Mouse (Mus musculus) forebrain, embryonic 16.5 days (tissue): ENCODE data around the gene Slc34a1. TPM values are rescaled to one million over a fixed set of nuclear protein-coding genes. Genes with fewer than 3 reads are reported as not detected.

ENCODE experiments used
- ATAC-seq: fragments of 200-750 bp; cut with Nextera tagmentation; 2 replicates; pipeline ENCODE4 v1.8.0; 2017; ENCODE audit warnings: mild to moderate bottlenecking, moderate library complexity
- H3K27ac ChIP-seq: fragments of 300-500 bp; sonication (generic); 2 replicates; pipeline ENCODE4 v1.5.1; 2014; ENCODE audit warnings: low read length, control low read depth
- H3K27me3 ChIP-seq: fragments of 300-500 bp; sonication (generic); replicated peaks from 2 replicates; pipeline ENCODE4 v1.6.1; 2014; ENCODE audit warnings: low read length; ENCODE audit not compliant: control insufficient read depth, insufficient read depth
- H3K36me3 ChIP-seq: fragments of 300-500 bp; sonication (generic); 2 replicates; pipeline ENCODE4 v1.6.1; 2014; ENCODE audit not compliant: control insufficient read depth, insufficient read depth
- H3K4me1 ChIP-seq: fragments of 300-500 bp; sonication (generic); replicated peaks from 2 replicates; pipeline ENCODE4 v1.6.1; 2014; ENCODE audit warnings: low read length; ENCODE audit not compliant: control insufficient read depth, insufficient read depth
- H3K4me2 ChIP-seq: fragments of 300-500 bp; sonication (generic); 2 replicates; pipeline ENCODE4 v1.6.1; 2014; ENCODE audit warnings: mild to moderate bottlenecking, low read length, control low read depth
- H3K4me3 ChIP-seq: fragments of 300-500 bp; sonication (generic); replicated peaks from 2 replicates; pipeline ENCODE4 v1.5.1; 2014; ENCODE audit warnings: mild to moderate bottlenecking, low read length, control low read depth
- H3K9ac ChIP-seq: fragments of 300-500 bp; sonication (generic); replicated peaks from 2 replicates; pipeline ENCODE4 v1.6.1; 2014; ENCODE audit warnings: low read depth, low read length, control low read depth
- H3K9me3 ChIP-seq: fragments of 300-500 bp; sonication (generic); 2 replicates; pipeline ENCODE4 v1.6.1; 2016; ENCODE audit warnings: low read length; ENCODE audit not compliant: control insufficient read depth
- WGBS: fragments of 180-500 bp; shearing (Covaris S2); extraction: QIAGEN DNeasy Blood & Tissue Kit; methylation state at CpG from one replicate; pipeline ENCODE4 v1.1.7; 2014; 5-methylcytosine and 5-hydroxymethylcytosine counted together
- microRNA-seq: library from miRNA; unstranded; fragments of <30 nt; microRNA quantifications from one replicate; pipeline ENCODE4, GENCODE M21; 2017
- polyA plus RNA-seq: library from polyadenylated mRNA; unstranded; fragments of >200 nt; fragmentation: Nextera tagmentation; extraction: Ambion mirVana; gene quantifications from 2 replicates; pipeline ENCODE4 v1.2.1, GENCODE M21; 2015

Slc34a1 gene
- polyA plus RNA-seq, 1 experiment from 2014 or later: not detected

DNA sequence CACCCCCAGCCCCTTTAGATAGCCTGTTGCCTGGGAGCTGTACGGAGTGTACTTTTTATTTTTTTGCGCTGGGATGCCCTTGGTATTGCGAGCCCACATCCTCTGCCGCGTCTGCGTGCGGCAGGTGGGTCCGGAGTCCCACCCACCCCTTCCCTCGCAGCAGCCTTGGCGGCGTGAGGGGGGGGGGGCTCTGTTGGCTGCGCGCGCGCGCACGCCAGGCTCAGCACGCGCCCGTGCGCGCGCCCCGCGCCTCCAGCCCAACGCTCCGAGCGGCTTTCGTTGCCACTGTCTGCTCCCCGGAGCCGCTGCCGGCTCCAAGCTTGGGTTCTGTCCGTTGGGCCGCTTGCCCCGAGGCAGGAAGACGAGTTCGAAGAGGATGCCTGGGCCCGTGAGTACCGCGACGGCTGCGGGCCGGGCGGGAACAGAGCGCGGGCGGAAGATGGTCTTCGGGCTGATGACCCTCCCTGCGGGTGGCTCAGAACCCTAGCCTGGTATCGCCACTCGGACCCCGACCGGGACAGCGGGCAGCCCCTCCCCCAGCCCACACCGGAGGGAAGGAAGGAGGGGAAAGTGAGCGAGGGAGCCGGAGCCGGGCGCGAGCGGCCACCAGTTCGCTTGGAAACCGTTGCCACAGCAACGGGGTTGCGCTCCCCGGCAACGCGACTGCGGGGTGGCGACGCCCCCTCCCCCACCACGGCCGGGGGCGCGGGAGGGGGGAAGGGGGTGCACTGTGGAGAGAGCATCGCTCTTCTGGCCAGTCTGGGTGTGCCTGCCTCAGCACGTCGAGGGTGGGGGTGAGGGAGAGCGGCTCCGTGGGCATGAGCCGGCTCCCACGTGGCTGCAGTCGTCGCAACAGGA is 66.3 kb downstream of the Slc34a1 start, which contains the start of gene Prr7:
Gene Prr7 (plus strand): TSS at position 241 of the 858 bp plus-strand sequence.
- Histone ChIP-seq H3K9me3 (no peaks in the 10 kb centered on the region), H3K27me3 (no peaks in the 10 kb centered on the region), H3K4me2 (peak within 1 kb of the TSS; percentile 77), H3K9ac (peak within 1 kb of the TSS; percentile 90), H3K36me3 (peaks cover 9% of the 10 kb centered on the region), H3K4me3 (peak within 1 kb of the TSS; percentile 85), H3K27ac (peak within 1 kb of the TSS; percentile 96), H3K4me1 (peaks cover 45% of the 10 kb centered on the region)
- WGBS: under 1% methylated on average over 78 of the region's 84 CpGs
- peak; percentile 75 for ATAC-seq

GRCm38 (mm10) chr13:55465184-55465583 is 67.2 kb downstream of the Slc34a1 start:
- Histone ChIP-seq H3K27ac (peak overlapping the region; percentile 96), H3K9me3 (no peaks in the 10 kb centered on the region), H3K36me3 (no peaks in the 10 kb centered on the region; the same call in 1 of the 2 replicates), H3K27me3 (no peaks in the 10 kb centered on the region), H3K4me3 (peak overlapping the region; percentile 85), H3K4me1 (peaks cover 54% of the 10 kb centered on the region), H3K9ac (peak overlapping the region; percentile 90), H3K4me2 (peak overlapping the region; percentile 77)
- ATAC-seq: peak; percentile 4; the same call in 1 of the 2 replicates
- 7% methylated on average over 3 of the region's 3 CpGs for WGBS

Small RNA genes within 50 kb of the gene (microRNA-seq; reads per million reads assigned to microRNA genes)
- not detected for gene Mir6943

Other genes starting within 250 kb of the Slc34a1 start
- gene Fgfr4, start 245.5 kb upstream of the Slc34a1 start, polyA plus RNA-seq: 0.67 and 1.4 TPM in 2 replicates
- gene Nsd1, start 188.4 kb upstream of the Slc34a1 start, polyA plus RNA-seq: 52.4 and 53.1 TPM in 2 replicates
- 288 and 303 TPM in 2 replicates for gene Prelid1, start 77.7 kb upstream of the Slc34a1 start, polyA plus RNA-seq
- 104 and 109 TPM in 2 replicates for gene Rab24, start 76.2 kb upstream of the Slc34a1 start, polyA plus RNA-seq
- gene Mxd3, start 68.4 kb upstream of the Slc34a1 start, polyA plus RNA-seq: 22.1 and 23.9 TPM in 2 replicates
- 56.3 and 59.7 TPM in 2 replicates for gene Lman2, start 35.4 kb upstream of the Slc34a1 start, polyA plus RNA-seq
- 0.71 and 1.4 TPM in 2 replicates for gene Rgs14, start 28.5 kb upstream of the Slc34a1 start, polyA plus RNA-seq
- gene Pfn3, start 17.0 kb downstream of the Slc34a1 start, polyA plus RNA-seq: 0.43 and 0.84 TPM in 2 replicates
- gene F12, start 28.6 kb downstream of the Slc34a1 start, polyA plus RNA-seq: not detected in 2 replicates
- 39.4 and 40.1 TPM in 2 replicates for gene Grk6, start 46.9 kb downstream of the Slc34a1 start, polyA plus RNA-seq
- 4.1 and 4.3 TPM in 2 replicates for gene Prr7, start 66.1 kb downstream of the Slc34a1 start, polyA plus RNA-seq
- gene Dbn1, start 89.9 kb downstream of the Slc34a1 start, polyA plus RNA-seq: 792 and 816 TPM in 2 replicates
- 132 and 147 TPM in 2 replicates for gene Pdlim7, start 115.5 kb downstream of the Slc34a1 start, polyA plus RNA-seq
- gene Dok3, start 131.1 kb downstream of the Slc34a1 start, polyA plus RNA-seq: 3.1 and 4.6 TPM in 2 replicates
- gene Ddx41, start 138.5 kb downstream of the Slc34a1 start, polyA plus RNA-seq: 67.3 and 70.6 TPM in 2 replicates
- 57.8 and 62.2 TPM in 2 replicates for gene Fam193b, start 172.9 kb downstream of the Slc34a1 start, polyA plus RNA-seq
- 96.9 and 133 TPM in 2 replicates for gene Tmed9, start 175.5 kb downstream of the Slc34a1 start, polyA plus RNA-seq
- gene B4galt7, start 201.7 kb downstream of the Slc34a1 start, polyA plus RNA-seq: 29.9 and 41.4 TPM in 2 replicates
- 96.9 and 104 TPM in 2 replicates for gene Caml, start 224.8 kb downstream of the Slc34a1 start, polyA plus RNA-seq
- gene Ddx46, start 236.8 kb downstream of the Slc34a1 start, polyA plus RNA-seq: 34.2 and 36.4 TPM in 2 replicates